Mouse (Mus musculus) embryonic facial prominence, embryonic 11.5 days (tissue): ENCODE results near the gene Tpra1. TPM values are rescaled to one million over a fixed set of nuclear protein-coding genes. Genes with fewer than 3 reads are reported as not detected.

ENCODE experiments used
- ATAC-seq: fragments of 200-750 bp; cut with Nextera tagmentation; replicated peaks from 2 replicates; pipeline ENCODE4 v1.8.0; 2017; ENCODE audit warnings: low read depth; ENCODE audit not compliant: insufficient number of reproducible peaks, low FRiP score, low TSS enrichment
- DNase-seq: peaks from one replicate; pipeline ENCODE4 v3.0.0-alpha.2; 2015; ENCODE audit warnings: low spot score
- H3K27ac ChIP-seq: fragments of 300-500 bp; sonication (generic); replicated peaks from 2 replicates; pipeline ENCODE4 v1.5.1; 2014; ENCODE audit warnings: mild to moderate bottlenecking, low read depth, low read length, control low read depth
- H3K27me3 ChIP-seq: fragments of 300-500 bp; sonication (generic); 2 replicates; pipeline ENCODE4 v1.6.1; 2014; ENCODE audit warnings: mild to moderate bottlenecking, low read length, moderate library complexity, mixed read lengths; ENCODE audit not compliant: control insufficient read depth, insufficient read depth
- H3K36me3 ChIP-seq: fragments of 300-500 bp; sonication (generic); replicated peaks from 2 replicates; pipeline ENCODE4 v1.6.1; 2014; ENCODE audit warnings: low read depth, mild to moderate bottlenecking, low read length, moderate library complexity, mixed read lengths; ENCODE audit not compliant: control insufficient read depth, insufficient read depth
- H3K4me1 ChIP-seq: fragments of 300-500 bp; sonication (generic); 2 replicates; pipeline ENCODE4 v1.6.1; 2014; ENCODE audit warnings: low read length, mixed read lengths; ENCODE audit not compliant: control insufficient read depth, insufficient read depth
- H3K4me2 ChIP-seq: fragments of 300-500 bp; sonication (generic); 2 replicates; pipeline ENCODE4 v1.6.1; 2014; ENCODE audit warnings: low read depth, mild to moderate bottlenecking, control low read depth, low read length, moderate library complexity
- H3K4me3 ChIP-seq: fragments of 300-500 bp; sonication (generic); 2 replicates; pipeline ENCODE4 v1.5.1; 2014; ENCODE audit warnings: low read depth, low read length, control low read depth
- H3K9ac ChIP-seq: fragments of 300-500 bp; sonication (generic); replicated peaks from 2 replicates; pipeline ENCODE4 v1.6.1; 2014; ENCODE audit warnings: mild to moderate bottlenecking, control low read depth, low read length
- H3K9me3 ChIP-seq: fragments of 300-500 bp; sonication (generic); replicated peaks from 2 replicates; pipeline ENCODE4 v1.6.1; 2016; ENCODE audit warnings: mild to moderate bottlenecking, low read length, inconsistent platforms, mixed read lengths; ENCODE audit not compliant: control insufficient read depth
- WGBS: fragments of 180-500 bp; shearing (Covaris S2); extraction: QIAGEN DNeasy Blood & Tissue Kit; methylation state at CpG from one replicate; pipeline ENCODE4 v1.1.7; 2014; 5-methylcytosine and 5-hydroxymethylcytosine counted together
- polyA plus RNA-seq: library from polyadenylated mRNA; unstranded; fragments of >200 nt; fragmentation: Nextera tagmentation; extraction: Ambion mirVana; gene quantifications from 2 replicates; pipeline ENCODE4 v1.2.1, GENCODE M21; 2014

The Tpra1 gene
- polyA plus RNA-seq, 1 experiment from 2014 or later: 41.0 TPM

DNA sequence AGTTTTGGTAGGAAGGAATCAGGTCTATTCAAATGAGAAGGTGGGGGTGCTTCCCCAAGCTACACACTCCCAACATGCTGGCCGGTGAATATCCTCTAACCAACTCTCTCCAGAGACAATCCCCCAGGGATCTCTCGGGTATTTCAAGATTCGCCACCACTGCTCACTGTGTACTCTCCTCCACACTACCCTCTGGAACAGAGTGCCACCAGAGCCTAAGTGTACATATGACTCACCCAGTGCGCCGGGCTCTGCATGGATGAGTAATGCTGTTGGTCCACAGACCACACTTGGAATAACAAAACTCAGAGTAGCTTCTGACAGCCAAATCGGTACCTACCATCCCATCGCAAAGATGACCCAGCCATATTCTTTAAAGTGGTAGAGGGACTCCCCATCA lies 32.6 kb upstream of the Tpra1 start:
- Histone ChIP-seq H3K4me1 (no peaks in the 10 kb centered on the region; the same call in 1 of the 2 replicates), H3K4me3 (no peak overlapping the region), H3K36me3 (no peaks in the 10 kb centered on the region), H3K9me3 (no peaks in the 10 kb centered on the region), H3K27ac (no peak overlapping the region), H3K27me3 (no peaks in the 10 kb centered on the region), H3K9ac (no peak overlapping the region), H3K4me2 (no peak overlapping the region)
- no peak for DNase-seq
- ATAC-seq: no peak
- 87% methylated on average over 7 of the region's 7 CpGs for WGBS

DNA sequence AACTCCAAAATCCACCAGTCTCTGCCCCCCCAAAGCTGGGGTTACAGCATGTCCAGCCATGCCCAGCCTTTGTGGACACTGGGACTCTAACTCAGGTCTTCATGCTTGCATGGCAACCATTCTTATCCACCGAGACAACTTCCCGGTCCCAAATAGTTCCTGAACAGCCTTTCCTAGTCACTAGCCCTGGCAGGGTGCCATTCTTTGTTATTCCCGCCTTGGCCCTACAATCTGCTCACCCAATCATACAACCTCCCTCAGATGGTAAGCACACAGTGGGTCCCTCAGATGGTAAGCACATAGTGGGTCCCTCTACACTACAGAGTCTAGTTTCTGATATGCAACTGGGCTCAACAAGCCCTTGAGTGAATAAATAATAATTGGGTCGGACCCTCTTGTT lies 31.5 kb upstream of the Tpra1 start:
- Histone ChIP-seq H3K9ac (no peak overlapping the region), H3K36me3 (no peaks in the 10 kb centered on the region), H3K4me3 (no peak overlapping the region), H3K9me3 (no peaks in the 10 kb centered on the region), H3K4me1 (no peaks in the 10 kb centered on the region; the same call in 1 of the 2 replicates), H3K4me2 (no peak overlapping the region), H3K27ac (no peak overlapping the region), H3K27me3 (no peaks in the 10 kb centered on the region)
- DNase-seq: no peak
- ATAC-seq: no peak
- WGBS: 77% methylated on average over 4 of the region's 4 CpGs

DNA sequence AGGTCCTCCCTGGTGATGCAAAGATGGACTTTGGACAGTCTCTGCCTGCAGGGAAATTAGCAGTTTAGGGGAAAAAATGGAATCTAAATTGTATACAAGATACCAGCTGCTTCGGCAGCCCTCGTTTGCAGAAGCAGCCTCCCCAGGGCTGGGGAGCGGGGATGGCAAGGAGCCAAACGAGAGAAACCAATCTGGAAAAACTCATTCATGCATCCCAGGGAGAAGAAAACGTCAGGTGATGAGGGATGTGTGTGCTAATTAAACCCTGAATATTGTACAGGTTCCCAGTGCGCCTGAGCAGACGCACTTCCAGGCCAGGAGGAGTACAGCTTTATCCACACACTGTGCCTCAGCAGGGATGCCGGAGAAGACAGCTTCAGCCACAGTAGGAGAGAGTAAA lies 30.5 kb upstream of the Tpra1 start:
- no peak overlapping the region for H3K4me3 ChIP-seq
- no peaks in the 10 kb centered on the region for H3K27me3 ChIP-seq
- ATAC-seq (no peak), DNase-seq (no peak)
- no peaks in the 10 kb centered on the region for H3K9me3 ChIP-seq
- 56% methylated on average over 8 of the region's 8 CpGs for WGBS
- H3K9ac ChIP-seq: no peak overlapping the region
- H3K4me2 ChIP-seq: no peak overlapping the region
- no peak overlapping the region for H3K27ac ChIP-seq
- no peaks in the 10 kb centered on the region; the same call in 1 of the 2 replicates for H3K4me1 ChIP-seq
- H3K36me3 ChIP-seq: no peaks in the 10 kb centered on the region

DNA sequence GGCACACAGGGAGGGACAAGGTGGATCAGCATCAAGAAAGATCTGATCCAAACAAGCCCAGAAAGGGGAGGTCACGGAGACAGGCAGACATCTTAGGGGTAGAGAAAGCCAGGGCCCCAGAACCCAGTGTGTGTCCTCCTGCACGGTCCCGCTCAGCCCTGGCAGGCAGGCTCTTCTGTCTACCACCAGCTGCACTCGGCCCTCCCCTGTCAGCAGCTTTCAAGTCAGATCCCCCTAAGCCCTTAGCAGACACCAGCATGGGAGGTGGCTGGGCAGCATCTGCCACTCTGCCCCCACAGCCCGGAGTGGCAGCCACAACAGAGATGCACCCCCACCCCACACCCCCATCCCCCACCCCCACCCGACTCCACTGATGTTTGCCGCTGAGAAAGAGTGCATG lies 29.2 kb upstream of the Tpra1 start:
- Histone ChIP-seq H3K9ac (no peak overlapping the region), H3K36me3 (no peaks in the 10 kb centered on the region), H3K4me1 (no peaks in the 10 kb centered on the region; the same call in 1 of the 2 replicates), H3K27me3 (no peaks in the 10 kb centered on the region), H3K4me2 (no peak overlapping the region), H3K4me3 (no peak overlapping the region), H3K9me3 (no peaks in the 10 kb centered on the region), H3K27ac (no peak overlapping the region)
- DNase-seq: no peak
- no peak for ATAC-seq
- WGBS: 31% methylated on average over 7 of the region's 7 CpGs

DNA sequence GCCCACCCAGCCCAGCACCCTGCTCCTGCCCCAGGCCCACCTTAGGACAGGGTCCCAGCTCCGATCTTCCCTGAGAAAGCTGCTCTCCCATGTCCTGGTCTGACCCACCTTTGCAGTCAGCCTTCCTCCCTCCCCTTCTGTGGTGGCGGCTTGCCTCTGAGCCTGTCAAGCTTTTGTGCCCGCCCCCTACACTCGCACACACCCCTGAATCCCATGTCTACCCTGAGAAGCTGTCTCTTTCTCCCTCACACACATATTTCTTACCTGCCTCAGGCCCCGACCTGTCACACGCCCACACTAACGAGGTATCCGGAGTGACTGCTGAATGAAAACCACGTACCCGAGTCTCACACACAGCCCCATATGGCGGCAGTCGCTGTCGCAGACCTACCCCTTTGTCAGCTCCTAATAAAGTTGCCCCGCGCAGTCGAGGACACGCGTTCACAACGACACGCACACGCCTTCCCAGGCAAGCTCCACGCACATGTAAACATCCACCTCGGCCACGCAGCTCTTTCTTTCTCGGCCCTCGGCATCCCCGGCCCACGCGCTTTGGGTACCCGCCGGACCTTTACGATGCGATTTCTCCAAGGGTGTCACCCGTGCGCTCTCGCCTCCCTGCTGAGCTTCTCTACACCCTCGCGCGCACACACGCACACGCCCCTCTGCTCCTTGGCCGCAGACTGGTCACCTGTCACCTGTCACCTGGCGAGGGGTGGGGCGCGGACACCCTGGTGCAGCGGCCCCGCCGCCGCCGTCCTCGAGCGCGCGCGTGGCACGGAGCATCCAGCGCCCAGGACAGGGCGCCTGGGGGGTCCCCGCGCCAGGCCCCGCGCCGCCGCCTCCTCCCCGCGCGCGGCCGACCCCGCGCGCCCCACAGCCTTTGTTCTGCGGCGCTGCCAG lies 27.8 kb upstream of the Tpra1 start:
- peak overlapping the region; percentile 74 for H3K4me3 ChIP-seq
- peak overlapping the region; percentile 98 for H3K4me2 ChIP-seq
- H3K27ac ChIP-seq: no peak overlapping the region
- H3K36me3 ChIP-seq: no peaks in the 10 kb centered on the region
- H3K9ac ChIP-seq: peak overlapping the region; percentile 80
- no peaks in the 10 kb centered on the region; the same call in 1 of the 2 replicates for H3K4me1 ChIP-seq
- no peaks in the 10 kb centered on the region for H3K9me3 ChIP-seq
- H3K27me3 ChIP-seq: no peaks in the 10 kb centered on the region
- 5% methylated on average over 65 of the region's 74 CpGs for WGBS
- peak; percentile 31 for ATAC-seq
- peak; percentile 50 for DNase-seq

DNA sequence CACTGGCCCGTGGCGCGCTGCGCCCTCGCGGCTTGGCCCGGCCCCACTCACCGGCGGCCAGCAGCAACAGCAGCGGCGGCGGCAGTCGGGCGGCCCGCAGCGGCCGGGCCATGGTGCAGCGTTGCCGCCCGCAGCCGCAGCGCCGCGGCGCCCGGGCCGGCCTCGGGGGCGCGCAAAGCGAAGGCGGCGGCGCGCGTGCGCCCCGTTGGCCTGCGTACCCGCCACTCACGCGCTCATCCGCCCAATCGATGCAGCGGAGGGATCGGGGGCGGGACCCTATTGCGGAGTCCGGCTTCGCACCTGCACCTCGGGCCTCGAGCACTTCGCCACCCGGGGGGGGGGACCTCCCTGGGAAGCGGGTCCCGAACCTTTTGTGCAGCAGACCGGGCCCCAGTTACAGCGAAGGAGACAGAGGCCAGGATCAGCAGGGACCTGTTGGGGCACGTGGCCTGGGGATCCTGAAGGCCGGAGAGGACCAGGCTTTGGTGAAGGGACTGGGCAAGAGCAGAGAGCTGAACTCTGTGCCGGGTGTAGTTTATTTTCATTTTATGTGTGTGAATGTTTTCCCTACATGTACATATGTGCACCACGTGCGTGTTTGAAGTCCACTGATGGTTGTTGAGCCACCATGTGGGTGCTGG lies 27.1 kb upstream of the Tpra1 start, which contains the start of gene Podxl2:
Gene Podxl2 (minus strand): TSS at position 177 of the 641 bp plus-strand sequence.
- H3K27ac ChIP-seq: no peak within 1 kb of the TSS
- H3K4me3 ChIP-seq: peak within 1 kb of the TSS; percentile 74
- H3K36me3 ChIP-seq: no peaks in the 10 kb centered on the region
- ATAC-seq: peak; percentile 77
- peak within 1 kb of the TSS; percentile 80 for H3K9ac ChIP-seq
- no peaks in the 10 kb centered on the region; the same call in 1 of the 2 replicates for H3K4me1 ChIP-seq
- WGBS: 6% methylated on average over 54 of the region's 63 CpGs
- H3K27me3 ChIP-seq: no peaks in the 10 kb centered on the region
- peak within 1 kb of the TSS; percentile 98 for H3K4me2 ChIP-seq
- peak; percentile 88 for DNase-seq
- H3K9me3 ChIP-seq: no peaks in the 10 kb centered on the region

DNA sequence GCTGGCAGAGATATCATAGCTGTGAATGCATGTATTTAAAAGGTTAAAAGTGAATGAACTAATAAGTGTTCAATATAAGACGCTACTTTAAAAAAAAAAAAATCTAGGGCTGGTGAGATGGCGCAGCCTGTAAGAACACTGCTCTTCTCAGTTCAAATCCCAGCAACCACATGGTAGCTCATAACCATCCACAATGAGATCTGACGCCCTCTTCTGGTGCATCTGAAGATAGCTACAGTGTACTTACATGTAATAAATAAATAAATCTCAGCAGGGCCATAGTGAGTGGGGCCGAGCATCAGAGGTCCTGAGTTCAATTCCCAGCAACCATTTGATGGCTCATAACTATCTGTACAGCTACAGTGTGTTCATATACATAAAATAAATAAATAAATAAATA lies 22.6 kb upstream of the Tpra1 start:
- ATAC-seq: no peak
- Histone ChIP-seq H3K27ac (no peak overlapping the region), H3K4me1 (no peaks in the 10 kb centered on the region), H3K27me3 (no peaks in the 10 kb centered on the region), H3K4me2 (no peak overlapping the region), H3K9ac (no peak overlapping the region), H3K9me3 (no peaks in the 10 kb centered on the region), H3K4me3 (no peak overlapping the region), H3K36me3 (peaks cover 5% of the 10 kb centered on the region)
- no peak for DNase-seq
- 71% methylated on average over 4 of the region's 4 CpGs for WGBS

DNA sequence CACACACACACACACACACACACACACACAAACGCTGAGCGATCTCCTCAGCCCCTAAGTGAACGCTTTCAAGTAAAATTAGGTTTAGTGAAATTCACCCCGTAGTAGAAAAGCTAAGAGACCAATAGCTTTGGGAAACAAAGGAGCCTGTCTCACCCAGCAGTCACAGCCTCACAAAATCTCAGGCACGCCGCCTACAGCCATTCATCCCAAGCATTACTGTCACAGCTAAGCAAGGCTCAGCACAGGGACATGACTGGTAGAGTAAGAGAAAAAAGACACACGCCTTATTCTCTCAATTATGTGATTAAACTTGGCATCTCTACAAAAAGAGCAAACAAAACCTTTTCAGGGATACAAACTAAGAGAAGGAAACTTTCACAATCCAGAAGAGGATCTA lies 20.7 kb upstream of the Tpra1 start:
- peaks cover 14% of the 10 kb centered on the region for H3K36me3 ChIP-seq
- ATAC-seq (no peak), DNase-seq (no peak)
- no peaks in the 10 kb centered on the region for H3K4me1 ChIP-seq
- no peak overlapping the region for H3K9ac ChIP-seq
- no peaks in the 10 kb centered on the region for H3K9me3 ChIP-seq
- 87% methylated on average over 7 of the region's 7 CpGs for WGBS
- no peak overlapping the region for H3K4me2 ChIP-seq
- no peak overlapping the region for H3K27ac ChIP-seq
- H3K27me3 ChIP-seq: no peaks in the 10 kb centered on the region
- H3K4me3 ChIP-seq: no peak overlapping the region
